Mouse (Mus musculus): ENCODE measurements around the gene Gpr179. TPM values are rescaled to one million over a fixed set of nuclear protein-coding genes. Genes with fewer than 3 reads are reported as not detected.

Gpr179 gene
- polyA plus RNA-seq (2012), result not detected in 2 replicates

- Histone ChIP-seq H3K9me3 (ENCODE audit: control insufficient read depth, low read length) (no peaks in the 10 kb centered on the region), H3K4me3 (replicated peaks) (no peak within 1 kb of the TSS), H3K4me1 (ENCODE audit: control insufficient read depth) (peaks cover 6% of the 10 kb centered on the region), H3K36me3 (ENCODE audit: control insufficient read depth) (no peaks in the 10 kb centered on the region), H3K27me3 (ENCODE audit: control insufficient read depth) (peaks cover 18% of the 10 kb centered on the region)
- TF ChIP-seq GATA1 (IDR thresholded peaks at IDR 0.05; ENCODE audit: low read length) (no peak), TAL1 (IDR thresholded peaks at IDR 0.05; ENCODE audit: low read length) (no peak)
Measured at GRCm38 (mm10) chr11:97352027-97352684, at the start of gene Gpr179. Gene Gpr179 (minus strand): TSS chr11:97352077.

GRCm38 (mm10) chr11:97401082-97401481 is 49.2 kb upstream of the Gpr179 start:
- Histone ChIP-seq H3K4me3 (replicated peaks) (no peak overlapping the region), H3K4me1 (ENCODE audit: control insufficient read depth) (peaks cover 45% of the 10 kb centered on the region), H3K27me3 (ENCODE audit: control insufficient read depth) (peaks cover 45% of the 10 kb centered on the region), H3K9me3 (ENCODE audit: control insufficient read depth, low read length) (no peaks in the 10 kb centered on the region), H3K36me3 (ENCODE audit: control insufficient read depth) (peaks cover 6% of the 10 kb centered on the region)
- TF ChIP-seq GATA1 (IDR thresholded peaks at IDR 0.05; ENCODE audit: low read length) (no peak), TAL1 (IDR thresholded peaks at IDR 0.05; ENCODE audit: low read length) (no peak)

GRCm38 (mm10) chr11:97399958-97400710 is 48.3 kb upstream of the Gpr179 start:
- Histone ChIP-seq H3K4me1 (ENCODE audit: control insufficient read depth) (peaks cover 42% of the 10 kb centered on the region), H3K4me3 (replicated peaks) (peak overlapping the region; percentile 47), H3K9me3 (ENCODE audit: control insufficient read depth, low read length) (no peaks in the 10 kb centered on the region), H3K27me3 (ENCODE audit: control insufficient read depth) (peaks cover 36% of the 10 kb centered on the region), H3K36me3 (ENCODE audit: control insufficient read depth) (peaks cover 16% of the 10 kb centered on the region)
- no peak for TF ChIP-seq GATA1 (IDR thresholded peaks at IDR 0.05; ENCODE audit: low read length)
- TF ChIP-seq TAL1 (IDR thresholded peaks at IDR 0.05; ENCODE audit: low read length), result no peak

GRCm38 (mm10) chr11:97398506-97398905 is 46.6 kb upstream of the Gpr179 start:
- TF ChIP-seq GATA1 (IDR thresholded peaks at IDR 0.05; ENCODE audit: low read length) (no peak), TAL1 (IDR thresholded peaks at IDR 0.05; ENCODE audit: low read length) (no peak)
- H3K27me3 ChIP-seq (ENCODE audit: control insufficient read depth), result peaks cover 19% of the 10 kb centered on the region
- no peak overlapping the region for H3K4me3 ChIP-seq (replicated peaks)
- H3K4me1 ChIP-seq (ENCODE audit: control insufficient read depth), result peaks cover 33% of the 10 kb centered on the region
- no peaks in the 10 kb centered on the region for H3K9me3 ChIP-seq (ENCODE audit: control insufficient read depth, low read length)
- H3K36me3 ChIP-seq (ENCODE audit: control insufficient read depth), result peaks cover 31% of the 10 kb centered on the region

- Histone ChIP-seq H3K4me3 (replicated peaks) (no peak overlapping the region), H3K27me3 (ENCODE audit: control insufficient read depth) (no peaks in the 10 kb centered on the region), H3K36me3 (ENCODE audit: control insufficient read depth) (peaks cover 72% of the 10 kb centered on the region), H3K4me1 (ENCODE audit: control insufficient read depth) (peaks cover 10% of the 10 kb centered on the region), H3K9me3 (ENCODE audit: control insufficient read depth, low read length) (no peaks in the 10 kb centered on the region)
- TF ChIP-seq TAL1 (IDR thresholded peaks at IDR 0.05; ENCODE audit: low read length) (no peak), GATA1 (IDR thresholded peaks at IDR 0.05; ENCODE audit: low read length) (no peak)
Measured at GRCm38 (mm10) chr11:97394146-97394545, 42.3 kb upstream of the Gpr179 start.

GRCm38 (mm10) chr11:97393658-97394057 is 41.8 kb upstream of the Gpr179 start:
- no peaks in the 10 kb centered on the region for H3K9me3 ChIP-seq (ENCODE audit: control insufficient read depth, low read length)
- peaks cover 77% of the 10 kb centered on the region for H3K36me3 ChIP-seq (ENCODE audit: control insufficient read depth)
- TF ChIP-seq GATA1 (IDR thresholded peaks at IDR 0.05; ENCODE audit: low read length), result no peak
- peaks cover 10% of the 10 kb centered on the region for H3K4me1 ChIP-seq (ENCODE audit: control insufficient read depth)
- H3K27me3 ChIP-seq (ENCODE audit: control insufficient read depth), result no peaks in the 10 kb centered on the region
- H3K4me3 ChIP-seq (replicated peaks), result no peak overlapping the region

GRCm38 (mm10) chr11:97389127-97389526 is 37.2 kb upstream of the Gpr179 start:
- Histone ChIP-seq H3K9me3 (ENCODE audit: control insufficient read depth, low read length) (no peaks in the 10 kb centered on the region), H3K4me1 (ENCODE audit: control insufficient read depth) (peaks cover 4% of the 10 kb centered on the region), H3K36me3 (ENCODE audit: control insufficient read depth) (peaks cover 77% of the 10 kb centered on the region), H3K27me3 (ENCODE audit: control insufficient read depth) (no peaks in the 10 kb centered on the region), H3K4me3 (replicated peaks) (no peak overlapping the region)
- no peak for TF ChIP-seq TAL1 (IDR thresholded peaks at IDR 0.05; ENCODE audit: low read length)

GRCm38 (mm10) chr11:97387811-97388210 is 35.9 kb upstream of the Gpr179 start:
- H3K4me1 ChIP-seq (ENCODE audit: control insufficient read depth), result no peaks in the 10 kb centered on the region
- no peaks in the 10 kb centered on the region for H3K27me3 ChIP-seq (ENCODE audit: control insufficient read depth)
- TF ChIP-seq TAL1 (IDR thresholded peaks at IDR 0.05; ENCODE audit: low read length) (no peak), GATA1 (IDR thresholded peaks at IDR 0.05; ENCODE audit: low read length) (no peak)
- H3K4me3 ChIP-seq (replicated peaks), result no peak overlapping the region
- no peaks in the 10 kb centered on the region for H3K9me3 ChIP-seq (ENCODE audit: control insufficient read depth, low read length)
- peaks cover 77% of the 10 kb centered on the region for H3K36me3 ChIP-seq (ENCODE audit: control insufficient read depth)

- H3K4me1 ChIP-seq (ENCODE audit: control insufficient read depth), result no peaks in the 10 kb centered on the region
- no peaks in the 10 kb centered on the region for H3K27me3 ChIP-seq (ENCODE audit: control insufficient read depth)
- H3K36me3 ChIP-seq (ENCODE audit: control insufficient read depth), result peaks cover 57% of the 10 kb centered on the region
- no peak for TF ChIP-seq TAL1 (IDR thresholded peaks at IDR 0.05; ENCODE audit: low read length)
- no peak for TF ChIP-seq GATA1 (IDR thresholded peaks at IDR 0.05; ENCODE audit: low read length)
- H3K4me3 ChIP-seq (replicated peaks), result no peak overlapping the region
- H3K9me3 ChIP-seq (ENCODE audit: control insufficient read depth, low read length), result no peaks in the 10 kb centered on the region
Measured at GRCm38 (mm10) chr11:97383764-97384163, 31.9 kb upstream of the Gpr179 start.
